Mouse (Mus musculus) thymus, postnatal 25 days (tissue): ENCODE measurements at regions not wholly inside any gene's neighbourhood (a gene's known extent, or its start where the extent isn't known, plus 50 kb on each side); places are given as distances from the start of the nearest gene placed in this dataset.

Experiments
- DNase-seq: peaks from one replicate; pipeline ENCODE4 v3.0.0; 2022

DNA sequence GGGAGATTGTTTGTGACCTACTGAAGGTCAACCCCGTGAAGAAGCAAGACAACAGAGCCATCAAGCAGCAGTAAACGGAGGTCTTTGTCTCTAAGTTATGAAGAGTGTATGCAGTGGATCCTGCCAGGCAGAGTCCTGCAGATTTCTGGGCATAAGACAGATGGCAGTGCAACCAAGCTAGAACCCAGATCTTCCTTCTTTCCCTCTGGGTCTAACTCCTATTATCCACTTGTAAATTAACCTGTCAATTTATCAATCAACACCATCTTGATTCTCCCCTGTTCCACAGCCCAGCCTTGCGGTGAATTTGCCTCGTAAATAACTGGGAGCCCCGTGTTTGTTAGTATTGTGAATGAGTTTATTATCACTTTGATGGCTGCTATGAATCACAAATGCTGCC lies 555.7 kb downstream of the Nr2f2 start:
- no peak for DNase-seq

GRCm38 (mm10) chr7:69807220-69807619 lies 559.3 kb downstream of the Nr2f2 start:
- DNase-seq = no peak

GRCm38 (mm10) chr7:69770980-69771348 lies 595.6 kb downstream of the Nr2f2 start:
- DNase-seq = no peak

DNA sequence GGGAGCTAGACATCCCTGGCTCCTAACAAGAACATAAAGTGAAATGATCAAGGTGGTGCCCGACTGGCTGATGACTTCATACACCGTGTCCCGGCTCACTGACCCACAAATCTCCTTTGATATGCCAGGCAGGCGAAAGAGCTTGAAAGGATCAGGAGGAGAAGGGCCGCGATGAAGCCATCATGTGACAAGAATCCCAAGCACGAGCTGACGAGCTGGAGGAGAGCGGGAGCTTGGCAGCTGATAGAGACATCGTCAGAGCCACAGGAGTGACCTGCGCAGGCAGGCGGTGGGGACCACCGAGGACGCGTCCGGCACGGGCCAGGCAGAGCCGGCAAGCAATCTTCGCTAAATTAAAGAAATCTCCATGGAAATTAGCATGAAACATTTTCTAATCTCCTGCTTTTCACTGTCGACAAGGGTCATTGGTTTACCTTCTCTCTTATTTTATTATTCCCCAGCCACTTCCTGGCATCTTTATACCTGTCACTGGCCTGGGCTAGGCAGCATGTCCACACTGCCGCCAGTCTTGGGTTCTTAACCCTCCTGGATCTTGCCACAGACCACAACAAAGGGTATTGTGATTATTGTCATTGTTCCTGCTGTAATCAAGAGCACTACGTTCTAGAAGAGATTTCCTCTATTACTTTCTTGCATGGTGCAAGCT lies 596.1 kb downstream of the Nr2f2 start:
- no peak for DNase-seq

DNA sequence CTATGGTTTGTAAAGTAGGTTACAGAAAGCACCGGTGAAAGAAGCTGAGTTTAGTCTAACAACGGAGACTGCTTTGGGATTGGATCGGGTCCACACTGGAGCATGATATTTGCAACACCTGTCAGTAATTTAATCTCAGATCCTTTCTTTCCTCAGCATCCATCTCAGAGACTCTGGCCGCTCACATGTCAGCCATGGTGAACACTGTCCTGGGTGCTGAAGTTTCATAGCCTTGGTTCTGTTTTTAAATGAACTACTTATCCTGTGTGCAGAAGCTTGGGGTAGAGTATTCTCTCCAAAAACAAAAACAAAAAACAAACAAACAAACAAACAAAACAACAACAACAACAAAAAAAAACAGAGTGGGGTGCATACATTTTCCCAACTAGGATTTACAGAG lies 600.1 kb downstream of the Nr2f2 start:
- DNase-seq = no peak

GRCm38 (mm10) chr7:69740495-69740894 lies 626.0 kb downstream of the Nr2f2 start:
- no peak for DNase-seq

DNA sequence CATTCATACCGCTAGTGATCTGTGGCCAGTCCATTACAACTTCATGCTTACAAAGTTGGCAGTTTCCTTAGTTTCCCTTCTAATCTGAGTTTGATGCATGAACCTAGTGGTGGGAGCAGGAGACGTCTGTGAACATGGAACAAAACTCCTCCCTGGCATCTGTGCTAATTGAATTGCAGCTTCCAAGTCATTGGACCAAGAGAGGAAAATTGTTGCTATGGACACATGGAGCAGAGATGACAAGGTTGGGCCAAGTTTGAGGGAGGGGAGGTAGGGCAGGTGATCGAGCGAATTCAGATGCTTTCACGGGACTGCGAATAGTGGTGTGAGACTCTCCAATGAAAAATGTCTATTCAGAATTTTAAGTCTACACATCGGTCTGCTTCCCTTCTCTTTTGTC lies 627.5 kb downstream of the Nr2f2 start:
- no peak for DNase-seq

DNA sequence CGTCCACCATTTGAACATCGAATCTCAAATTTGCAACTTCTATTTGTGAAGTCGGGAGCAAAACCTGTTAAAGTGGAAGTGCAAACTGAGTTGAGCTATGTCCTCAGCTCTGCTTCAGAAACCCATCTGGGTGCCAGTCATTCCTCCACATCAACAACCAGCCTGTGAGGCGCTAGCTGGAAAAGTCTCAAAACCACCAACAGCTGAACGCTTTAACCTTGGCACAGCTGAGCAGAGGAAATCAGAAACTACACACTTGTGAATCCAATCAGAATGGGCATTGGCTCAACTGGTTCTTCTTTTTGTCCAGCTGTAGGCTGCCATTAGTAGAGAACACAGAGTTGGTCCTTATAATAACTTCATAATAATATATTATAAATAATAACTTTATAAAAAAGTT lies 651.5 kb downstream of the Nr2f2 start:
- DNase-seq = no peak

- DNase-seq = no peak
Observed at GRCm38 (mm10) chr7:69670211-69670610, 696.3 kb downstream of the Nr2f2 start.

- DNase-seq = no peak
Observed at GRCm38 (mm10) chr7:69655583-69655982, 711.0 kb downstream of the Nr2f2 start.

DNA sequence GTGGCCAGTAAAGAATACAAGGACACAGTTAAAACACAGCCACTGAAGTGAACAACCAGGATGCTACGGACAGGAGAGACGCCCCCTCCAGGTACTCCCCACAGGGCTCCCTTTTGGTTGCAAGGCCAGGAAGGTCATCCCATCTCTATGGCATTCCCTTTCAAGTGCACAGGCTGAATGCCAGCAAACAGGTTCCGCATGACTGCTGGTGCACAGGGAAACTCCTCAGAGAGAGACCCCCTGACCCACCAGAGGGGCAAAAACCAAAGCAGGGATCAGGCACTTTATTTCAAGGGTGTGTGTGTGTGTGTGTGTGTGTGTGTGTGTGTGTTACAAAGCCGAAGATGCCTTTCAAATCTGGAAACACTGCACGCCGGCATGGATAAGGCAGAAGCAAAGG lies 721.1 kb downstream of the Nr2f2 start:
- DNase-seq = no peak

- no peak for DNase-seq
Observed at GRCm38 (mm10) chr7:69641652-69642051, 724.9 kb downstream of the Nr2f2 start.

DNA sequence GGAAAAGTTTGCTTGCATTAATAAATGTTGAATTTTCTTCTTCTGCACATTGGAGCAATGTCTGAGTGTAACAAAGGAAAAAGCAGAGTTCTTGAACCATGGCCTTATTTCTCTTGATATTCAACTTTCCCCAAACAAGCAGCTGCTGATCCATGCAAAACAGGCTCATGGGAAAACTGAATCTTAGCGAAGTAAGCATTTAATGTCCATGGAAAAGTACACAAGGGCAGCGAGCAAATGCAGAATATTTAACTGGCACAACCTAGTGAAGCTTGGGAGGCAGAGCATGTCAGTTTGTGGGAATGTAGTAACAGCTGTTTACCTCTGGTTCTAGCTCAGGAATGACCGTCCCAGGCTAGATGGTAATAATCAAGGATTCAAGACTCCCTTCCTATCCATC lies 766.7 kb downstream of the Nr2f2 start:
- DNase-seq = no peak

DNA sequence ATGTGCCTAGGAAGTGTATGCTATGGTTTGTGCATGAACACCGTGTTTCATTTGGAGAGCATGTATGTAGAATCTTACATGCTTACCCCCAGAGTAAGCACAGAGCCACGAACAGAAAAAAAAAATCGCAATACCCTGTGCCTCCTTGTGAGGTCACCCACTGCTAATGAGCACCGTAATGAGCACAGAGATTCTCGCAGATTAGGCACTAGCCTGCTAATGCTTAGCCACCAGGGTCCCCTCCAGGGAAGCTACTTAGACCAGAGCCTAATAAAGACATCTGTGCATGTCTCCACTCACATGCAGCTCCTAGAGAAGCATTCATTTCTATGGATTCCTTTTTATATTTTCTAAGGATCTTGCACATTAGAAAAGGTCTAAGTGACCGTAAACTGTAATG lies 780.8 kb downstream of the Nr2f2 start:
- no peak for DNase-seq

- no peak for DNase-seq
Observed at GRCm38 (mm10) chr7:69585131-69585530, 781.4 kb downstream of the Nr2f2 start.

- DNase-seq = no peak
Observed at GRCm38 (mm10) chr7:69584516-69584915, 782.0 kb downstream of the Nr2f2 start.

DNA sequence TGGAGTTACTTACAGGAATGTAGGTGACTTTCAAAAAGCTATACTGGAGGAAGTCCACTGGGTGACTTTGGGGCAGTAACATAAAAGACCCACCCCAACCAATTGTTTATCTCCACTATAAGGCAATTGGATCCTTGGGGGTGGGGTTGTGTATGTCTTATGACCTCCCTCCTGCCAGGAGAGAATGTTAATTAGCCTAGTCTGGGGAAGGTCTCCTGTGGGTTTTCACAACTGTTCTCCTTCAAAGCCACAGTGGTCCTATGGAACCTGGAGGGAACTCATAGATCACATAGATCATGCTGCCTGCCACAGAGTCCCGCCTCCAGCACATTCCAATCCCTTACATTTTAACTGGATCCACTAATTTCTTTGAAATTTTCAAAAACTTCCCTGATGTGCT lies 782.6 kb downstream of the Nr2f2 start:
- no peak for DNase-seq

GRCm38 (mm10) chr7:69581668-69582067 lies 784.9 kb downstream of the Nr2f2 start:
- DNase-seq = no peak

GRCm38 (mm10) chr7:69578958-69579810 lies 787.4 kb downstream of the Nr2f2 start:
- DNase-seq = no peak

DNA sequence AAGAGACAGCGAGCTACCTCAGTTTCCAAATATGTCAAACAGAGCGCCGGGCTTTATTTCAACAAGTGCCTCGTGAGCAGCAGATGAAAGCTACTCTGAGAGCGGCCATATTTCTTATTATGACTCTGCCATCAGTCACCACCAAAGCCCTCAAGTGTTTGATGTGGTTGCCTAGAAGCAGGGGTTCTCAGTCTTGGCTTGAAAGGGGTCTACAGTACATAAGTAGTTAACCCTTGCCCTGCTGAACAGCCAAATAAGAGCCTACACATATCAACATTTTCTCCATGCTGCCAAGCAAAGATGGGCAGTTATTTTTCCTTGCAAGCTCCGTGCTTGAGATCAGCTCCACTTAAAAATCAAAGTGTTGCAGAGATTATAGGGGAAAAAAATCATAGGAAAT lies 788.8 kb downstream of the Nr2f2 start:
- DNase-seq = no peak

GRCm38 (mm10) chr7:69576596-69576995 lies 789.9 kb downstream of the Nr2f2 start:
- DNase-seq = no peak

DNA sequence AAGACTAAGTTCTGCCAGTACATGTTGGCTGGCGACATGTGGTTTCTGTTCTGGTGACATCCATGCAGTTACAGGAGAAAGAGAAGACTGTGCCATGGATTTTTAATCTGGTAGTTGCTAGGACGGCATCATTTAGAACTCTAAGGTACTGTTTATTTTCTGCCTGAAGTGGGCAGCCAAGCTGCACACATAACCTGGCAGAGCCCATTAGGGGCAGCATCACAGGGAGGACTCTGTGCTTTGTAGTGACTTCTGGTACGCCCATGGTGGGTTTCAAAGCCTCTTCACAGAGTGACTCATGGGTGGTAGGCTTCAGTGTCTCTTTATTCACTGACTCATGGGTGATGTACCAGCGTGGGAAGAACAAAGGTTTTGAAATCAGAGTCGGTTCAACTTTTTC lies 792.8 kb downstream of the Nr2f2 start:
- no peak for DNase-seq

DNA sequence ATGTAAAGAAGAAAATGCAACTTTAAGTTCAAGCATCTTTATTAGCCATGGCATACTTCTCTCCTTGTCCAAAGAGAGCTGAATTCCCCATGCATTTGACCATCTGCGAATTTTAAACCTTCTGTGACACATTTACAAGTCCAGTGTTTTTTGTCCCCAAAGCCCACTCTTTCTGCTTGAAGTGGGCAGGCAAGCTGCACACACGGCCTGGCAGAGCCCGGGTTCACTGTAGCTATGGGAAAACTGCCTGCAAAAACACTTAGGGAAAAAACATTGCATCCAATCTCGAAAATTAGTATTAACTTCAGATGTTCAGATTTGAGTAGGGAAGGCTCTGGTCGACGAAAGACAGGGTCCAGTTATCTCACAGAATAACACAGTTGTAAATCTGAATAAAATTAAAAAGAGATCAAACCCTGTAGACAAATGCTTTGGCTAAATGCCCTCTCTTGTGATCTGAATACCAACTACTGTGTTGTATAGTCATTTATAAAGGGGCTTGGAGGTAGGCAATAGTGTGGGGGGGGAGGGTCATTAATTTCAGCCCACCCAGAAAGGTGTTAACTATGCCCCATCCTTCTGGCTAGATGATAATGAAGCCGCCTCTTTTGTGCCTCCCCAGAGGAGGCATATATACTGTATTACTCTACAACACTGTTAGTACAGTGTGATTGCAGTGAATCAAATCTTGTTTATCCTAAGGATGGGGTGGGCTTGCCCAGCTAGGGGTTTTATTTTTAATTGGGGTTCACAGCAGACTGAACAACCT lies 793.7 kb downstream of the Nr2f2 start:
- DNase-seq = no peak

DNA sequence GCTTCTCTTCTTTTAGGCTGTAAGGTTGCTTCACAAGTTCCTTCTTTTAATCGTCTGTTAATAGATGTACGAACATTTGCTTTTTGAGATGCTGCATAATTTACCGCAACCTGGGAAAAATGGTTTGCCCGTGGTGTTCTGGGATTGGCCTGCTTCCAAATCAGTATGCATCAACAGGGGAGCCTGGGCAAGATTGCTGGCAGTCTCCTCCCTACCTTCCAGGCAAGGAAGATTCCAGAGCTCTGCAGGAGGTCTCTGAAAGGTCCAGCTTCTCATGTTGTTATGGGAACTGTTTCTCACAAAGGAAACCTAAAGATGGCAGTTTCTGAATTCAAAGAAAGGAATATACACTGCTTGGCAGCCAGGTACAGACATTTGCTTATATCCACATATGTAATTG lies 799.6 kb downstream of the Nr2f2 start:
- no peak for DNase-seq
